Mouse (Mus musculus) central nervous system, embryonic 11.5 days (tissue): ENCODE results near the gene Tmcc1. TPM values are rescaled to one million over a fixed set of nuclear protein-coding genes. Genes with fewer than 3 reads are reported as not detected.

Experiments
- polyA plus RNA-seq: library from polyadenylated mRNA; depleted of rRNA; stranded (reverse); fragments of >200 nt; gene quantifications from 2 replicates; pipeline ENCODE4 v1.2.3, GENCODE M21; 2012; rRNA removed

Gene Tmcc1
- polyA plus RNA-seq, result 27.2 and 30.6 TPM in 2 replicates

DNA sequence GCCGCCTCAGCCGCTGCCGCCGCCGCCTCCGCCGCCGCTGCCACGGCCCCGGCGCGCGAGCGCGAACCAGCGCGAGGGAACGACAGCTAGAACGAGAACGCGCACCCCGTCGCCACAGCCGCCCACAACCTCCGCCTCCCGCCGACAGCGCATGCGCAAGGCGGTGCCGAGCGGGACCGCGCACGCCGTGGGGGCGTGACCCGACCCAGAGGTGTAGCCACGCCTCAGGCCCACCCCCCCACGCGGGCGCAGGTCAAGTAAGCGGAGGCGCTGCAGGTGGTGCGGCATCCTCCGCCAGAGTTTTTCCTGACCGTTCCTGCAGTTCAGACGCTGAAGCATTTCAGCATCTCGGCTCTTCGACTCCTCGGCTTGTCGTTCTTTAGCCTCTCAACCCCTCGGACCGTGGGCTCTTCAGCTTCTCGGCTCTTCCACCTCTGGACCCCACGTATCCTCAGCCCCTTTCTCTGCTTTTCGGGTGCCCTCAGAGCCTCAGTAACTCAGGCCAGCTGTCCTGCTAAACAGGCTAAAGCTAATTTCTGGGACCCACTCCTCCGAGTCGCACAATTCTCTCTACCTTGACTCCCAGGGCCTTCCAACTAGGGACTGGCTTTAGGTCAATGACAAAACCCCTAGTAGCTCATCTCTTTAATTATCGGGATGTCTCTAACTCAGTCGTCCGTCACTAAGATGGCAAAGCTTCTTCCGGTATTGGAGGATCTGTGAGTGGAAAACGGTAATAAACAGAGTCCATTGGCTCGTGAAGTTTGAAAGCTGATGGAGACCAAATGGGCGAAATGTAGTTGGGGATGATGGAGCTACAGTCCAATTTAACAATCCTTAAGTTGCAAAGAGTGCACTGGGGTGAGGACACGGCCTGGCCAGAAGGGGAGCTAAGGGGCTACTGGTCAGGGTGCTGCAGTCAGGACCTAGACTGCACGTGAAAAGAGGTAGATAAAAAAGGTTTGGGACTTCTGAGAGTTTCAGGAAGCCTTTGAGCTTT, at the start of gene Tmcc1:
Gene Tmcc1, minus strand, starts transcription at position 93 of the 1,000 bp plus-strand sequence.

GRCm38 (mm10) chr6:116207729-116208534, 14.6 kb upstream of the Tmcc1 start, which contains the start of gene Washc2:
Gene Washc2, plus strand, starts transcription at chr6:116208038.

GRCm38 (mm10) chr6:115994877-115995520, 198.3 kb downstream of the Tmcc1 start, which contains the start of gene Plxnd1:
Gene Plxnd1, minus strand, starts transcription at chr6:115995005.

Other genes with a start within 250 kb of the Tmcc1 start
- gene H1foo, start 248.5 kb downstream of the Tmcc1 start, polyA plus RNA-seq, result 0.07 TPM in 1 of 2 replicates, not detected in the other
- gene Plxnd1, start 198.5 kb downstream of the Tmcc1 start, polyA plus RNA-seq, result 19.0 and 46.7 TPM in 2 replicates
- gene Washc2, start 14.6 kb upstream of the Tmcc1 start, polyA plus RNA-seq, result 93.9 and 97.1 TPM in 2 replicates
- gene Zfand4, start 70.7 kb upstream of the Tmcc1 start, polyA plus RNA-seq, result 6.0 and 8.1 TPM in 2 replicates
- gene March8, start 144.5 kb upstream of the Tmcc1 start, polyA plus RNA-seq, result 59.2 and 68.2 TPM in 2 replicates